Mouse (Mus musculus) stomach, embryonic 15.5 days (tissue): ENCODE measurements around the gene Mrpl22. TPM values are rescaled to one million over a fixed set of nuclear protein-coding genes. Genes with fewer than 3 reads are reported as not detected.
"Not testable (repeated sequence)": the region's sequence is repeated elsewhere in the genome, so short reads cannot be mapped to it uniquely, and the experiment has no call there.

Experiments used
- ATAC-seq: fragments of 200-750 bp; cut with Nextera tagmentation; 2 replicates; pipeline ENCODE4 v1.8.0; 2017; ENCODE audit warnings: low read depth, moderate number of reproducible peaks, moderate TSS enrichment; ENCODE audit not compliant: insufficient read depth, low FRiP score
- H3K27ac ChIP-seq: fragments of 300-500 bp; sonication (generic); 2 replicates; pipeline ENCODE4 v1.5.1; 2015; ENCODE audit warnings: mild to moderate bottlenecking, inconsistent platforms
- H3K27me3 ChIP-seq: fragments of 300-500 bp; sonication (generic); replicated peaks from 2 replicates; pipeline ENCODE4 v1.6.1; 2015; ENCODE audit warnings: inconsistent platforms
- H3K36me3 ChIP-seq: fragments of 300-500 bp; sonication (generic); 2 replicates; pipeline ENCODE4 v1.6.1; 2015; ENCODE audit warnings: inconsistent platforms
- H3K4me1 ChIP-seq: fragments of 300-500 bp; sonication (generic); 2 replicates; pipeline ENCODE4 v1.6.1; 2015; ENCODE audit warnings: inconsistent platforms
- H3K4me2 ChIP-seq: fragments of 300-500 bp; sonication (generic); 2 replicates; pipeline ENCODE4 v1.6.1; 2015; ENCODE audit warnings: mild to moderate bottlenecking, inconsistent platforms
- H3K4me3 ChIP-seq: fragments of 300-500 bp; sonication (generic); replicated peaks from 2 replicates; pipeline ENCODE4 v1.5.1; 2015; ENCODE audit warnings: inconsistent platforms
- H3K9ac ChIP-seq: fragments of 300-500 bp; sonication (generic); 2 replicates; pipeline ENCODE4 v1.6.1; 2015; ENCODE audit warnings: inconsistent platforms
- H3K9me3 ChIP-seq: fragments of 300-500 bp; sonication (generic); 2 replicates; pipeline ENCODE4 v1.6.1; 2016; ENCODE audit warnings: inconsistent platforms
- WGBS: fragments of 180-500 bp; shearing (Covaris S2); methylation state at CpG from one replicate; pipeline ENCODE4 v1.1.7; 2015; 5-methylcytosine and 5-hydroxymethylcytosine counted together
- polyA plus RNA-seq: library from polyadenylated mRNA; unstranded; fragments of >200 nt; fragmentation: Nextera tagmentation; extraction: Ambion mirVana; gene quantifications from 2 replicates; pipeline ENCODE4 v1.2.1, GENCODE M21; 2015

Gene Mrpl22
- polyA plus RNA-seq, 1 experiment from 2014 or later = 123 TPM

- Histone ChIP-seq H3K4me2 (no peak overlapping the region), H3K27ac (no peak overlapping the region), H3K9ac (no peak overlapping the region), H3K9me3 (no peaks in the 10 kb centered on the region), H3K4me3 (no peak overlapping the region), H3K36me3 (no peaks in the 10 kb centered on the region), H3K4me1 (0 out of 2 replicates have a peak, but pooled peaks cover 3% of the 10 kb centered on the region), H3K27me3 (no peaks in the 10 kb centered on the region)
- no peak for ATAC-seq
- WGBS = 86% methylated on average over 6 of the region's 6 CpGs
Measured at GRCm38 (mm10) chr11:58189675-58190074, 18.2 kb downstream of the Mrpl22 start.

GRCm38 (mm10) chr11:58193326-58193725 lies 21.9 kb downstream of the Mrpl22 start:
- no peak for ATAC-seq
- H3K9ac ChIP-seq = no peak overlapping the region
- no peak overlapping the region for H3K4me2 ChIP-seq
- no peaks in the 10 kb centered on the region for H3K36me3 ChIP-seq
- 49% methylated on average over 3 of the region's 3 CpGs for WGBS
- H3K4me3 ChIP-seq = no peak overlapping the region
- no peak overlapping the region for H3K27ac ChIP-seq
- no peaks in the 10 kb centered on the region for H3K9me3 ChIP-seq
- H3K4me1 ChIP-seq = 0 out of 2 replicates have a peak, but pooled peaks cover 3% of the 10 kb centered on the region
- no peaks in the 10 kb centered on the region for H3K27me3 ChIP-seq

- Histone ChIP-seq H3K27ac (no peak overlapping the region), H3K4me1 (0 out of 2 replicates have a peak, but pooled peaks cover 3% of the 10 kb centered on the region), H3K9me3 (no peaks in the 10 kb centered on the region), H3K9ac (no peak overlapping the region), H3K4me3 (no peak overlapping the region), H3K36me3 (no peaks in the 10 kb centered on the region), H3K27me3 (no peaks in the 10 kb centered on the region), H3K4me2 (no peak overlapping the region)
- no peak for ATAC-seq
- 33% methylated on average over 4 of the region's 4 CpGs for WGBS
Measured at GRCm38 (mm10) chr11:58193860-58194520, 22.5 kb downstream of the Mrpl22 start.

- Histone ChIP-seq H3K4me2 (peak overlapping the region; percentile 73), H3K4me3 (peak overlapping the region; percentile 63), H3K27me3 (no peaks in the 10 kb centered on the region), H3K36me3 (no peaks in the 10 kb centered on the region), H3K27ac (no peak overlapping the region), H3K4me1 (0 out of 2 replicates have a peak, but pooled peaks cover 3% of the 10 kb centered on the region), H3K9me3 (no peaks in the 10 kb centered on the region), H3K9ac (no peak overlapping the region)
- 84% methylated on average over 4 of the region's 4 CpGs for WGBS
- ATAC-seq = no peak
Measured at GRCm38 (mm10) chr11:58198663-58199062, 27.2 kb downstream of the Mrpl22 start.

GRCm38 (mm10) chr11:58199229-58200037 lies 28.0 kb downstream of the Mrpl22 start, which contains the start of the genes Igtp and Irgm2:
Igtp (plus strand) TSS chr11:58199556.
Irgm2 (plus strand) TSS chr11:58199618.
- H3K9me3 ChIP-seq, H3K27ac ChIP-seq, H3K27me3 ChIP-seq, H3K4me1 ChIP-seq, H3K36me3 ChIP-seq: not testable (repeated sequence)
- 3% methylated on average over 14 of the region's 15 CpGs for WGBS
- Histone ChIP-seq H3K4me3 (peak within 1 kb of the TSS; percentile 63), H3K9ac (peak within 1 kb of the TSS; percentile 45; the same call in 1 of the 2 replicates), H3K4me2 (peak within 1 kb of the TSS; percentile 73)
- ATAC-seq = peak; percentile 90

- Histone ChIP-seq H3K36me3 (no peaks in the 10 kb centered on the region), H3K9me3 (no peaks in the 10 kb centered on the region), H3K4me1 (no peaks in the 10 kb centered on the region), H3K4me2 (no peak overlapping the region), H3K27ac (no peak overlapping the region), H3K27me3 (no peaks in the 10 kb centered on the region), H3K4me3 (no peak overlapping the region), H3K9ac (no peak overlapping the region)
- ATAC-seq = no peak
- WGBS = 86% methylated on average over 4 of the region's 4 CpGs
Measured at GRCm38 (mm10) chr11:58200226-58200625, 28.8 kb downstream of the Mrpl22 start.

GRCm38 (mm10) chr11:58201052-58201451 lies 29.6 kb downstream of the Mrpl22 start:
- Histone ChIP-seq H3K4me2 (no peak overlapping the region), H3K27ac (no peak overlapping the region), H3K4me1 (no peaks in the 10 kb centered on the region), H3K4me3 (no peak overlapping the region), H3K9ac (no peak overlapping the region), H3K9me3 (no peaks in the 10 kb centered on the region), H3K36me3 (no peaks in the 10 kb centered on the region), H3K27me3 (no peaks in the 10 kb centered on the region)
- no peak for ATAC-seq
- whole genome bisulfite sequencing = 76% methylated on average over 12 of the region's 12 CpGs

- Histone ChIP-seq H3K27me3 (no peaks in the 10 kb centered on the region), H3K36me3 (no peaks in the 10 kb centered on the region), H3K27ac (no peak overlapping the region), H3K4me3 (no peak overlapping the region), H3K4me1 (peaks cover 8% of the 10 kb centered on the region; the same call in 1 of the 2 replicates), H3K9ac (no peak overlapping the region), H3K4me2 (no peak overlapping the region), H3K9me3 (no peaks in the 10 kb centered on the region)
- 97% methylated on average over 1 of the region's 1 CpGs for WGBS
- no peak for ATAC-seq
Measured at GRCm38 (mm10) chr11:58210321-58210886, 38.9 kb downstream of the Mrpl22 start.

GRCm38 (mm10) chr11:58211062-58211681 lies 39.7 kb downstream of the Mrpl22 start:
- H3K4me1 ChIP-seq = peaks cover 13% of the 10 kb centered on the region; the same call in 1 of the 2 replicates
- no peaks in the 10 kb centered on the region for H3K36me3 ChIP-seq
- H3K27me3 ChIP-seq = no peaks in the 10 kb centered on the region
- no peaks in the 10 kb centered on the region for H3K9me3 ChIP-seq
- H3K4me2 ChIP-seq = no peak overlapping the region
- no peak for ATAC-seq
- H3K27ac ChIP-seq = no peak overlapping the region
- H3K9ac ChIP-seq = no peak overlapping the region
- 28% methylated on average over 9 of the region's 9 CpGs for WGBS
- no peak overlapping the region for H3K4me3 ChIP-seq

- no peak for ATAC-seq
- Histone ChIP-seq H3K27ac (no peak overlapping the region), H3K27me3 (no peaks in the 10 kb centered on the region), H3K36me3 (no peaks in the 10 kb centered on the region), H3K4me2 (no peak overlapping the region), H3K4me3 (no peak overlapping the region), H3K4me1 (peaks cover 13% of the 10 kb centered on the region; the same call in 1 of the 2 replicates), H3K9me3 (no peaks in the 10 kb centered on the region), H3K9ac (no peak overlapping the region)
- 18% methylated on average over 2 of the region's 2 CpGs for WGBS
Measured at GRCm38 (mm10) chr11:58211682-58212067, 40.2 kb downstream of the Mrpl22 start.

- no peak overlapping the region for H3K27ac ChIP-seq
- 82% methylated on average over 7 of the region's 7 CpGs for WGBS
- peaks cover 16% of the 10 kb centered on the region; the same call in 1 of the 2 replicates for H3K4me1 ChIP-seq
- peak overlapping the region; percentile 65; the same call in 1 of the 2 replicates for H3K4me2 ChIP-seq
- no peaks in the 10 kb centered on the region for H3K27me3 ChIP-seq
- no peak overlapping the region for H3K9ac ChIP-seq
- H3K4me3 ChIP-seq = no peak overlapping the region
- H3K9me3 ChIP-seq = no peaks in the 10 kb centered on the region
- H3K36me3 ChIP-seq = no peaks in the 10 kb centered on the region
- ATAC-seq = no peak
Measured at GRCm38 (mm10) chr11:58213673-58214342, 42.3 kb downstream of the Mrpl22 start.
